Mouse (Mus musculus) adipose tissue, adult 10 weeks (tissue): ENCODE measurements around the gene Zfp322a. TPM values are rescaled to one million over a fixed set of nuclear protein-coding genes. Genes with fewer than 3 reads are reported as not detected.

Source experiments
- polyA plus RNA-seq: library from polyadenylated mRNA; stranded (reverse); fragments of 350-450 nt; fragmentation: Illumina TruSeq; extraction: RNeasy Lipid Tissue Mini Kit (QIAGEN cat#74804); gene quantifications from one replicate; pipeline ENCODE4 v1.2.3, GENCODE M21; 2014; ENCODE audit warnings: low read depth, low replicate concordance

Zfp322a gene
- polyA plus RNA-seq = 13.4 TPM

GRCm38 (mm10) chr13:23368583-23369420, at the start of gene Zfp322a:
Gene Zfp322a (minus strand): TSS chr13:23369208.

Other genes with a start within 250 kb of the Zfp322a start
- gene Vmn1r218, start 236.1 kb downstream of the Zfp322a start, polyA plus RNA-seq = not detected
- gene Vmn1r219, start 209.9 kb downstream of the Zfp322a start, polyA plus RNA-seq = not detected
- not detected for gene Vmn1r220, start 181.2 kb downstream of the Zfp322a start, polyA plus RNA-seq
- not detected for gene Vmn1r221, start 155.1 kb downstream of the Zfp322a start, polyA plus RNA-seq
- gene Vmn1r222, start 133.3 kb downstream of the Zfp322a start, polyA plus RNA-seq = not detected
- gene Vmn1r223, start 122.1 kb downstream of the Zfp322a start, polyA plus RNA-seq = not detected
- 5.0 TPM for gene Abt1, start 54.7 kb upstream of the Zfp322a start, polyA plus RNA-seq
- gene Btn1a1, start 96.7 kb upstream of the Zfp322a start, polyA plus RNA-seq = 0.19 TPM
- gene Btn2a2, start 119.6 kb upstream of the Zfp322a start, polyA plus RNA-seq = not detected
- 24.5 TPM for gene Hist1h4h, start 161.8 kb upstream of the Zfp322a start, polyA plus RNA-seq
- not detected for gene Hist1h2af, start 164.7 kb upstream of the Zfp322a start, polyA plus RNA-seq
- not detected for gene Hist1h3g, start 166.2 kb upstream of the Zfp322a start, polyA plus RNA-seq
- 0.24 TPM for gene Hist1h2bh, start 174.2 kb upstream of the Zfp322a start, polyA plus RNA-seq
- gene Hist1h3f, start 174.8 kb upstream of the Zfp322a start, polyA plus RNA-seq = not detected
- not detected for gene Hist1h4f, start 182.4 kb upstream of the Zfp322a start, polyA plus RNA-seq
- 0.16 TPM for gene Hist1h1d, start 184.1 kb upstream of the Zfp322a start, polyA plus RNA-seq
- 0.67 TPM for gene Hist1h3e, start 193.2 kb upstream of the Zfp322a start, polyA plus RNA-seq
- not detected for gene Hist1h2ae, start 202.0 kb upstream of the Zfp322a start, polyA plus RNA-seq
- 3.0 TPM for gene Hist1h2bg, start 202.2 kb upstream of the Zfp322a start, polyA plus RNA-seq
- gene Hist1h2bf, start 205.0 kb upstream of the Zfp322a start, polyA plus RNA-seq = not detected
- not detected for gene Hist1h2ad, start 205.2 kb upstream of the Zfp322a start, polyA plus RNA-seq
- 0.92 TPM for gene Hist1h3d, start 206.6 kb upstream of the Zfp322a start, polyA plus RNA-seq
- 0.56 TPM for gene Hist1h4d, start 212.4 kb upstream of the Zfp322a start, polyA plus RNA-seq